Mouse (Mus musculus) ES-E14 (cell line): Measurements from ENCODE around the gene March7.

Experiments
- CHD2 ChIP-seq: IDR thresholded peaks from 2 replicates; pipeline ENCODE4 v1.6.1; 2014; ENCODE audit warnings: mild to moderate bottlenecking, low read depth, low read length, inconsistent platforms
- HCFC1 ChIP-seq: IDR thresholded peaks from 2 replicates; pipeline ENCODE4 v1.6.1; 2012; ENCODE audit warnings: low read length, inconsistent platforms, borderline replicate concordance; ENCODE audit not compliant: insufficient read depth
- MAFK ChIP-seq: IDR thresholded peaks from 2 replicates; pipeline ENCODE4 v1.6.1; 2014; ENCODE audit warnings: mild to moderate bottlenecking, low read depth, low read length, inconsistent platforms; ENCODE audit not compliant: insufficient read depth
- ZC3H11A ChIP-seq: IDR thresholded peaks from 2 replicates; pipeline ENCODE4 v1.6.1; 2012; ENCODE audit warnings: low read depth, mild to moderate bottlenecking, inconsistent platforms, low read length, borderline replicate concordance

GRCm38 (mm10) chr2:60298266-60298665 lies 88.6 kb downstream of the March7 start:
- no peak for TF ChIP-seq CHD2
- TF ChIP-seq MAFK: no peak
- TF ChIP-seq ZC3H11A: no peak
- no peak for TF ChIP-seq HCFC1
